Mouse (Mus musculus) heart, postnatal 14 days (tissue): ENCODE data around the gene Gm10719. TPM values are rescaled to one million over a fixed set of nuclear protein-coding genes. Genes with fewer than 3 reads are reported as not detected.
A peak's percentile ranks its signal among the peaks of the same experiment; 100 is the strongest.
"Not testable (repeated sequence)": the region's sequence is repeated elsewhere in the genome, so short reads cannot be mapped to it uniquely, and the experiment has no call there.

Experiments
- DNase-seq, 2 experiments: peaks; one replicate each; pipeline ENCODE4 v3.0.0; 2021 to 2022
- intact Hi-C: fragments of 180-260 bp; cut with DNase I; formaldehyde crosslinking; loops from one replicate; pipeline ENCODE4 v1.15.1; 2025
- microRNA-seq, 2 experiments: library from miRNA; unstranded; fragments of <30 nt; microRNA quantifications; one replicate each; pipeline ENCODE4 v1.2.0; 2021 to 2022
- total RNA-seq, 2 experiments: library from RNA; stranded (reverse); gene quantifications; 2 replicates each; pipeline ENCODE4 v1.2.3; 2021

Gene Gm10719
- total RNA-seq, 2 experiments from 2014 or later = not detected

- DNase-seq = peak; percentile 59 to 62
- intact Hi-C loops = not testable (repeated sequence)
Measured at GRCm38 (mm10) chr9:3023985-3024648, 6.9 kb downstream of the Gm10719 start.

GRCm38 (mm10) chr9:3024912-3025467 is 7.8 kb downstream of the Gm10719 start, which contains the start of gene Gm10717:
Gene Gm10717 (plus strand): TSS chr9:3025417.
- DNase-seq = peak; percentile 23 to 47
- intact Hi-C loops = not testable (repeated sequence)

GRCm38 (mm10) chr9:3025653-3026052 is 8.4 kb downstream of the Gm10719 start:
- peak; percentile 60 to 62 for DNase-seq
- intact Hi-C loops = not testable (repeated sequence)

- intact Hi-C loops, DNase-seq: not testable (repeated sequence)
Measured at GRCm38 (mm10) chr9:3026136-3026535, 8.9 kb downstream of the Gm10719 start.

- DNase-seq, intact Hi-C loops: not testable (repeated sequence)
Measured at GRCm38 (mm10) chr9:3026741-3027140, 9.5 kb downstream of the Gm10719 start.

GRCm38 (mm10) chr9:3027200-3027599 is 10.0 kb downstream of the Gm10719 start:
- DNase-seq, intact Hi-C loops: not testable (repeated sequence)

GRCm38 (mm10) chr9:3029276-3030000 is 12.2 kb downstream of the Gm10719 start:
- intact Hi-C loops = not testable (repeated sequence)
- peak in 1 of 2 experiments; percentile 11 for DNase-seq

GRCm38 (mm10) chr9:3030677-3031318 is 13.6 kb downstream of the Gm10719 start:
- DNase-seq, intact Hi-C loops: not testable (repeated sequence)

GRCm38 (mm10) chr9:3034299-3034698 is 17.1 kb downstream of the Gm10719 start, which contains the start of gene Gm17535:
Gene Gm17535 (plus strand): TSS chr9:3034599.
- intact Hi-C loops, DNase-seq: not testable (repeated sequence)

GRCm38 (mm10) chr9:3036577-3036976 is 19.4 kb downstream of the Gm10719 start, which contains the start of gene Gm10715:
Gene Gm10715 (plus strand): TSS chr9:3036877.
- DNase-seq, intact Hi-C loops: not testable (repeated sequence)

- intact Hi-C loops = not testable (repeated sequence)
Measured at GRCm38 (mm10) chr9:3038161-3038560, 21.0 kb downstream of the Gm10719 start.

More at GRCm38 (mm10) chr9:3038161-3038560, 21.0 kb downstream of the Gm10719 start:
- not testable (repeated sequence) for DNase-seq

Small RNA genes lying within 50 kb of the gene (microRNA-seq; reads per million reads assigned to microRNA genes)
- 0 reads per million in 2 experiments for gene Mir101c

Other genes with a start within 250 kb of the Gm10719 start
- not detected for gene Gm10722, start 16.5 kb upstream of the Gm10719 start, total RNA-seq
- not detected for gene Gm11168, start 14.1 kb upstream of the Gm10719 start, total RNA-seq
- not detected for gene Gm10721, start 4.3 kb upstream of the Gm10719 start, total RNA-seq
- not detected for gene Gm10720, start 1.8 kb upstream of the Gm10719 start, total RNA-seq
- gene Gm10718, start 6.1 kb downstream of the Gm10719 start, total RNA-seq = under 1 TPM; 0.41 to 0.55 TPM
- not detected for gene Gm10717, start 8.0 kb downstream of the Gm10719 start, total RNA-seq
- gene Gm17535, start 17.2 kb downstream of the Gm10719 start, total RNA-seq = not detected
- not detected for gene Gm10715, start 19.5 kb downstream of the Gm10719 start, total RNA-seq